8 mouse cellular contexts compared by ENCODE assay signal in the genomic region with DNA sequence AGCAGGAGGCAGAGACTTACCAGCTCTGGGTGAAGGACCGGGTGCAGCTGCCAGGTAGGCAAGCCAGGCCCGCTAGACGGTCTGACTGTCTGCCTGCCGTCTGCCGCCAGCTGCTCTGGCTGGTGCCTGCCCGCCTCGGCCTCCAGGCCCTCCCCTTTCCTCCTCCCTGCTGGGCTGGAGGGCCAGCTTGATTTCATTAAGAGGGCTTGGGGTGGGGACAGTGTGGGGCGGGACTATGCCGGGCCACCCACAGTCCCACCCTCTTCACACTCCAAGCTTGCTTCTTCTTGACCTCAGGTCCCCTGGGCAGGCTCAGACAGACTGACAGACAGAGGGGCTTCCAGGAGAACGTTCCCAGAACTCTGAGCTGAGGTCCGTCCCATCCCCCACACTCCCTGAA. TPM values are rescaled to one million over a fixed set of nuclear protein-coding genes. Genes with fewer than 3 reads are reported as not detected.
DNase-seq lines count a peak whose midpoint lies in the region; ATAC-seq lines count a peak whose summit lies in the region.

Gene Tmem119, minus strand, starts transcription at position 237 of the 400 bp plus-strand sequence.

- no peak within 1 kb of the TSS for H3K9ac ChIP-seq in hindbrain, embryonic 16.5 days (ENCODE audit: low read depth, low read length)
- peak within 1 kb of the TSS; percentile 73 for H3K9ac ChIP-seq in limb, embryonic 12.5 days (replicated peaks)
- H3K9ac ChIP-seq in midbrain, embryonic 14.5 days (replicated peaks; ENCODE audit: low read length) = no peak within 1 kb of the TSS

- peaks cover 3% of the 10 kb centered on the region; the same call in 1 of the 2 replicates for H3K27me3 ChIP-seq in hindbrain, embryonic 16.5 days (replicated peaks; ENCODE audit: control insufficient read depth, insufficient read depth, low read length)
- H3K27me3 ChIP-seq in limb, embryonic 12.5 days = no peaks in the 10 kb centered on the region
- H3K27me3 ChIP-seq in midbrain, embryonic 14.5 days (ENCODE audit: control insufficient read depth, insufficient read depth, low read length) = no peaks in the 10 kb centered on the region

- peak; percentile 52; the same call in 1 of the 2 replicates for ATAC-seq in hindbrain, embryonic 16.5 days
- ATAC-seq in limb, embryonic 12.5 days (ENCODE audit: insufficient number of reproducible peaks, insufficient read depth, low FRiP score, low TSS enrichment, low read depth) = peak; percentile 84
- peak; percentile 27; the same call in 1 of the 2 replicates for ATAC-seq in midbrain, embryonic 14.5 days (ENCODE audit: low FRiP score, low TSS enrichment)
- ATAC-seq in frontal cortex, adult (ENCODE audit: low TSS enrichment) = no peak

- H3K36me3 ChIP-seq in hindbrain, embryonic 16.5 days (ENCODE audit: control insufficient read depth, insufficient read depth, low read length) = no peaks in the 10 kb centered on the region
- peaks cover 12% of the 10 kb centered on the region for H3K36me3 ChIP-seq in limb, embryonic 12.5 days
- H3K36me3 ChIP-seq in midbrain, embryonic 14.5 days (ENCODE audit: control insufficient read depth, insufficient read depth, low read length) = no peaks in the 10 kb centered on the region

- H3K27ac ChIP-seq in hindbrain, embryonic 16.5 days (ENCODE audit: low read depth, low read length) = no peak within 1 kb of the TSS
- H3K27ac ChIP-seq in limb, embryonic 12.5 days = peak within 1 kb of the TSS; percentile 97
- H3K27ac ChIP-seq in midbrain, embryonic 14.5 days (replicated peaks; ENCODE audit: low read depth, low read length) = no peak within 1 kb of the TSS

- under 1% methylated on average over 11 of the region's 11 CpGs for WGBS in hindbrain, embryonic 16.5 days
- WGBS in limb, embryonic 12.5 days = 2% methylated on average over 11 of the region's 11 CpGs
- 2% methylated on average over 11 of the region's 11 CpGs for WGBS in midbrain, embryonic 14.5 days

- peak; percentile 50 for DNase-seq in ES-CJ7 (ENCODE audit: low read depth, low spot score)
- DNase-seq in brain, adult 2 months (ENCODE audit: low read depth, low spot score) = peak; percentile 31
- peak; percentile 78 for DNase-seq in gastrocnemius, postnatal 14 days
- peak; percentile 55 for DNase-seq in midbrain, embryonic 14.5 days
- DNase-seq in spleen, postnatal 14 days (ENCODE audit: low spot score in 2 of 2) = no peak

- H3K9me3 ChIP-seq in hindbrain, embryonic 16.5 days (ENCODE audit: control insufficient read depth, low read length) = no peaks in the 10 kb centered on the region
- no peaks in the 10 kb centered on the region for H3K9me3 ChIP-seq in limb, embryonic 12.5 days
- H3K9me3 ChIP-seq in midbrain, embryonic 14.5 days (ENCODE audit: control insufficient read depth, low read length) = no peaks in the 10 kb centered on the region

- peak within 1 kb of the TSS; percentile 12; the same call in 1 of the 2 replicates for H3K4me2 ChIP-seq in hindbrain, embryonic 16.5 days (ENCODE audit: low read length)
- H3K4me2 ChIP-seq in limb, embryonic 12.5 days = peak within 1 kb of the TSS; percentile 91
- no peak within 1 kb of the TSS for H3K4me2 ChIP-seq in midbrain, embryonic 14.5 days (ENCODE audit: low read length)

- H3K4me1 ChIP-seq in hindbrain, embryonic 16.5 days (ENCODE audit: control insufficient read depth, insufficient read depth, low read depth, low read length) = no peaks in the 10 kb centered on the region
- peaks cover 76% of the 10 kb centered on the region for H3K4me1 ChIP-seq in limb, embryonic 12.5 days (replicated peaks)
- 0 out of 2 replicates have a peak, but pooled peaks cover 10% of the 10 kb centered on the region for H3K4me1 ChIP-seq in midbrain, embryonic 14.5 days (ENCODE audit: control insufficient read depth, insufficient read depth, low read length)

- intact Hi-C loops in gastrocnemius, postnatal 14 days (cut with DNase I; ENCODE audit: low total_unique reads) = no loop called here

- H3K4me3 ChIP-seq in hindbrain, embryonic 16.5 days (ENCODE audit: low read length) = no peak within 1 kb of the TSS; the same call in 1 of the 2 replicates
- H3K4me3 ChIP-seq in limb, embryonic 12.5 days (replicated peaks) = peak within 1 kb of the TSS; percentile 74
- H3K4me3 ChIP-seq in midbrain, embryonic 14.5 days (replicated peaks; ENCODE audit: low read depth, low read length) = no peak within 1 kb of the TSS

RNA-seq across cellular contexts. Expression of gene Tmem119, which starts in this region (rescaled TPM):
- total RNA-seq in gastrocnemius, postnatal 14 days (2021) = 10 to 100 TPM in 1 of 2 experiments, 1 to 10 TPM in 1; 5.8 to 11.2 TPM
- 7.9 and 10.4 TPM in 2 replicates for polyA plus RNA-seq in hindbrain, embryonic 16.5 days (2015; fragmentation: Nextera tagmentation; extraction: Ambion mirVana)
- 236 and 242 TPM in 2 replicates for polyA plus RNA-seq in limb, embryonic 12.5 days (2016; fragmentation: Nextera tagmentation; extraction: Ambion mirVana)
- polyA plus RNA-seq in midbrain, embryonic 14.5 days (2014; fragmentation: Nextera tagmentation; extraction: Ambion mirVana) = 1.00 and 3.2 TPM in 2 replicates

Comparison
In these comparisons a context has a peak if more than half of its experiments do, and no peak if none do; other contexts are left out.
1. RNA of gene Tmem119 (polyA plus RNA-seq): 236 to 242 TPM in limb, embryonic 12.5 days; 7.9 to 10.4 TPM in hindbrain, embryonic 16.5 days and 1.00 to 3.2 TPM in midbrain, embryonic 14.5 days; every median in the first group is over 10 times any median in the second.
2. DNase-seq: peak in ES-CJ7 (single experiment), brain, adult 2 months (single experiment), gastrocnemius, postnatal 14 days (single experiment) and midbrain, embryonic 14.5 days (single experiment); none in spleen, postnatal 14 days (0 of 2).